Comparison of ENCODE assay signal across 29 mouse cellular contexts in genomic region chr10:41576328-41576833, GRCm38 (mm10). TPM values are rescaled to one million over a fixed set of nuclear protein-coding genes. Genes with fewer than 3 reads are reported as not detected.
DNase-seq lines count a peak whose midpoint lies in the region; ATAC-seq and TF ChIP-seq lines count a peak whose summit lies in the region.
"Had no signal": no experiment of that assay in that cellular context is flagged by ENCODE, and none has a peak within 500 bp of the region (broad histone marks: within the 10 kb centered on the region; RNA-seq: fewer than 3 reads in every experiment).

No protein-coding gene starts in this region.

- peaks cover 21% of the 10 kb centered on the region for H3K4me1 ChIP-seq in limb, embryonic 15.5 days
- H3K4me1 ChIP-seq in limb, embryonic 10.5 days, result peaks cover 10% of the 10 kb centered on the region
- H3K4me1 ChIP-seq in thymus, adult 2 months (replicated peaks; ENCODE audit: control insufficient read depth, insufficient read depth, low read length), result peaks cover 59% of the 10 kb centered on the region
- H3K4me1 ChIP-seq in embryonic facial prominence, embryonic 15.5 days, result peaks cover 13% of the 10 kb centered on the region; the same call in 1 of the 2 replicates
- H3K4me1 ChIP-seq in stomach, postnatal 0 days (replicated peaks; ENCODE audit: control insufficient read depth, insufficient read depth), result no peaks in the 10 kb centered on the region
- H3K4me1 ChIP-seq: forebrain, embryonic 13.5 days had no signal

- 61% methylated on average over 7 of the region's 7 CpGs for WGBS in limb, embryonic 15.5 days
- 87% methylated on average over 7 of the region's 7 CpGs for WGBS in limb, embryonic 10.5 days
- 23% methylated on average over 7 of the region's 7 CpGs for WGBS in thymus, adult 2 months
- 67% methylated on average over 7 of the region's 7 CpGs for WGBS in embryonic facial prominence, embryonic 15.5 days
- WGBS in stomach, postnatal 0 days, result 79% methylated on average over 7 of the region's 7 CpGs

- H3K27me3 ChIP-seq in limb, embryonic 15.5 days, result no peaks in the 10 kb centered on the region
- H3K27me3 ChIP-seq in limb, embryonic 10.5 days (ENCODE audit: low read depth, poor library complexity, severe bottlenecking), result no peaks in the 10 kb centered on the region
- H3K27me3 ChIP-seq in thymus, adult 2 months (ENCODE audit: control insufficient read depth, insufficient read depth, low read length), result no peaks in the 10 kb centered on the region
- no peaks in the 10 kb centered on the region for H3K27me3 ChIP-seq in embryonic facial prominence, embryonic 15.5 days
- H3K27me3 ChIP-seq in stomach, postnatal 0 days (ENCODE audit: control insufficient read depth, insufficient read depth, low read length), result no peaks in the 10 kb centered on the region
- H3K27me3 ChIP-seq: embryonic facial prominence, embryonic 13.5 days; forebrain, embryonic 13.5 days; heart, embryonic 13.5 days; Patski had no signal

- TF ChIP-seq EP300 in stomach, postnatal 0 days (optimal IDR thresholded peaks at IDR 0.05), result no peak

- no peak for TF ChIP-seq POLR2A in thymus, adult 2 months (IDR thresholded peaks at IDR 0.05; ENCODE audit: control insufficient read depth, extremely low read depth, insufficient read depth, low read length, poor library complexity)

- H3K4me2 ChIP-seq in limb, embryonic 15.5 days, result no peak overlapping the region
- no peak overlapping the region for H3K4me2 ChIP-seq in embryonic facial prominence, embryonic 15.5 days (replicated peaks)
- H3K4me2 ChIP-seq in stomach, postnatal 0 days (replicated peaks; ENCODE audit: low read depth), result no peak overlapping the region
- H3K4me2 ChIP-seq: embryonic facial prominence, embryonic 13.5 days; forebrain, embryonic 13.5 days; heart, embryonic 13.5 days; hindbrain, embryonic 14.5 days had no signal

- no peaks in the 10 kb centered on the region for H3K36me3 ChIP-seq in limb, embryonic 15.5 days
- H3K36me3 ChIP-seq in limb, embryonic 10.5 days, result no peaks in the 10 kb centered on the region
- H3K36me3 ChIP-seq in thymus, adult 2 months (ENCODE audit: control insufficient read depth, insufficient read depth, low read length), result no peaks in the 10 kb centered on the region
- no peaks in the 10 kb centered on the region for H3K36me3 ChIP-seq in embryonic facial prominence, embryonic 15.5 days
- no peaks in the 10 kb centered on the region for H3K36me3 ChIP-seq in stomach, postnatal 0 days (ENCODE audit: control insufficient read depth, insufficient read depth, low read length)
- H3K36me3 ChIP-seq: embryonic facial prominence, embryonic 13.5 days; forebrain, embryonic 10.5 days; heart, embryonic 10.5 days; heart, embryonic 13.5 days had no signal

- no peak for TF ChIP-seq CTCF in thymus, adult 2 months (IDR thresholded peaks at IDR 0.05; ENCODE audit: borderline replicate concordance, control insufficient read depth, extremely low read depth, insufficient read depth, low read length, poor library complexity)
- no peak for TF ChIP-seq CTCF in stomach, postnatal 0 days (IDR thresholded peaks at IDR 0.05; ENCODE audit: low read depth)

- no peak overlapping the region for H3K4me3 ChIP-seq in limb, embryonic 15.5 days
- H3K4me3 ChIP-seq in limb, embryonic 10.5 days, result no peak overlapping the region
- H3K4me3 ChIP-seq in thymus, adult 2 months (ENCODE audit: control insufficient read depth, insufficient read depth, low read length), result no peak overlapping the region
- no peak overlapping the region for H3K4me3 ChIP-seq in embryonic facial prominence, embryonic 15.5 days (replicated peaks)
- H3K4me3 ChIP-seq in stomach, postnatal 0 days (ENCODE audit: low read depth, low read length), result no peak overlapping the region
- H3K4me3 ChIP-seq: embryonic facial prominence, embryonic 13.5 days; erythroblast, embryonic 14.5 days; forebrain, embryonic 10.5 days; forebrain, embryonic 13.5 days; heart, adult 2 months; heart, embryonic 10.5 days; heart, embryonic 13.5 days had no signal

- DNase-seq in limb, embryonic 10.5 days (ENCODE audit: low spot score), result no peak
- no peak for DNase-seq in thymus, adult 2 months
- DNase-seq in thymus, postnatal 36 days, result no peak
- DNase-seq in stomach, postnatal 0 days (ENCODE audit: low spot score), result no peak
- no peak for DNase-seq in adrenal gland, postnatal 36 days
- DNase-seq in lung, postnatal 36 days, result no peak
- DNase-seq: adrenal gland, postnatal 10 days; cerebellum, adult 11 months; cerebellum, adult 2 months; cerebellum, adult 9-11 months; cerebellum, postnatal 25 days; gastrocnemius, postnatal 10 days; gastrocnemius, postnatal 36 days; heart, adult 2 months; heart, postnatal 14 days; heart, postnatal 4 days had no signal

- H3K27ac ChIP-seq in limb, embryonic 15.5 days, result peak overlapping the region; percentile 3; the same call in 1 of the 2 replicates
- no peak overlapping the region for H3K27ac ChIP-seq in limb, embryonic 10.5 days
- H3K27ac ChIP-seq in thymus, adult 2 months (ENCODE audit: control insufficient read depth, insufficient read depth, low read length), result peak overlapping the region; percentile 89
- H3K27ac ChIP-seq in embryonic facial prominence, embryonic 15.5 days (replicated peaks), result peak overlapping the region; percentile 17; the same call in 1 of the 2 replicates
- H3K27ac ChIP-seq in stomach, postnatal 0 days (replicated peaks), result no peak overlapping the region
- H3K27ac ChIP-seq: embryonic facial prominence, embryonic 13.5 days; forebrain, embryonic 10.5 days; forebrain, embryonic 13.5 days; heart, adult 2 months; heart, embryonic 10.5 days; heart, embryonic 13.5 days; hindbrain, embryonic 14.5 days; hindbrain, postnatal 0 days had no signal

- H3K9ac ChIP-seq in limb, embryonic 15.5 days, result no peak overlapping the region
- H3K9ac ChIP-seq in embryonic facial prominence, embryonic 15.5 days, result no peak overlapping the region
- H3K9ac ChIP-seq in stomach, postnatal 0 days (ENCODE audit: low read length), result no peak overlapping the region
- H3K9ac ChIP-seq: embryonic facial prominence, embryonic 13.5 days; forebrain, embryonic 13.5 days; heart, embryonic 13.5 days; hindbrain, embryonic 14.5 days had no signal

- no peaks in the 10 kb centered on the region for H3K9me3 ChIP-seq in limb, embryonic 15.5 days
- no peaks in the 10 kb centered on the region for H3K9me3 ChIP-seq in limb, embryonic 10.5 days (replicated peaks)
- H3K9me3 ChIP-seq in embryonic facial prominence, embryonic 15.5 days (replicated peaks), result no peaks in the 10 kb centered on the region
- no peaks in the 10 kb centered on the region for H3K9me3 ChIP-seq in stomach, postnatal 0 days (ENCODE audit: control insufficient read depth, low read length)
- H3K9me3 ChIP-seq: embryonic facial prominence, embryonic 13.5 days; forebrain, embryonic 10.5 days; forebrain, embryonic 13.5 days; heart, embryonic 10.5 days; heart, embryonic 13.5 days had no signal

- ATAC-seq in limb, embryonic 15.5 days (ENCODE audit: insufficient number of reproducible peaks, low FRiP score, low TSS enrichment, low read depth), result no peak
- no peak for ATAC-seq in embryonic facial prominence, embryonic 15.5 days (ENCODE audit: insufficient number of reproducible peaks, low FRiP score, low TSS enrichment, low read depth)
- ATAC-seq in stomach, postnatal 0 days (ENCODE audit: low FRiP score, low TSS enrichment), result peak; percentile 52
- ATAC-seq: forebrain, embryonic 13.5 days; forebrain, embryonic 16.5 days; hindbrain, postnatal 0 days; inflammation-experienced regulatory T-cells, adult 6 months; Patski had no signal

RNA-seq across cellular contexts. Expression of gene Cd164, which starts 57.2 kb away (rescaled TPM):
- 180 and 186 TPM in 2 replicates for polyA plus RNA-seq in limb, embryonic 15.5 days (2015; fragmentation: Nextera tagmentation; extraction: Ambion mirVana)
- 131 and 146 TPM in 2 replicates for polyA plus RNA-seq in limb, embryonic 10.5 days (2016; fragmentation: Nextera tagmentation; extraction: Ambion mirVana)
- polyA plus RNA-seq in thymus, adult 2 months (2012; rRNA removed), result 223 and 238 TPM in 2 replicates
- 185 TPM in 2 replicates for polyA plus RNA-seq in embryonic facial prominence, embryonic 15.5 days (2015; fragmentation: Nextera tagmentation; extraction: Ambion mirVana)
- 112 and 116 TPM in 2 replicates for polyA plus RNA-seq in stomach, postnatal 0 days (2015; fragmentation: Nextera tagmentation; extraction: Ambion mirVana)
- 100 to 1,000 TPM; 215 to 243 TPM for total RNA-seq in adrenal gland, postnatal 36 days (2021)

Comparison
In these comparisons a context has a peak if more than half of its experiments do, and no peak if none do; other contexts are left out.
1. H3K27ac ChIP-seq: peak in limb, embryonic 15.5 days (single experiment), thymus, adult 2 months (single experiment) and embryonic facial prominence, embryonic 15.5 days (single experiment); none in limb, embryonic 10.5 days (single experiment) and stomach, postnatal 0 days (single experiment).